In the genomic region with DNA sequence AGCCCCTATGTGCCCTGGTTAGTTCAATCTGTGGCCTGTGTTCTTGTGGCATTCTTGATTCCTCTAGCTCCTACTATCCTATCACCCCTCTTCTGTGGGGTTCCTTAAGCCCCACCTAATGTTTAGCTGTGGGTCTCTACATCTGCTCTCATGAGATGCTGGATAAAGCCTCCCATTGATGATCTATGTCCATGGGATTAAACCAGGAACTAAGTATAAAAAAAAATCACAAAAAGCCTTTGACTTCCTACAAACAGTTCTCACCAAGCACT, we compare ENCODE assay signal across 17 mouse cellular contexts.
"Had no signal": no experiment of that assay in that cellular context is flagged by ENCODE, and none has a peak within 500 bp of the region (broad histone marks: within the 10 kb centered on the region; RNA-seq: fewer than 3 reads in every experiment).

No protein-coding gene starts in this region.

- ATAC-seq: inflammation-experienced regulatory T-cells, adult 6 months; intestine, postnatal 0 days; lung, postnatal 0 days; midbrain, embryonic 13.5 days; midbrain, embryonic 16.5 days had no signal

- H3K9me3 ChIP-seq: limb, embryonic 10.5 days had no signal

- DNase-seq: kidney, adult 2 months; kidney, postnatal 25 days; layer of hippocampus, adult 9-11 months; lung, embryonic 14.5 days; thymus, postnatal 25 days had no signal

- H3K4me3 ChIP-seq: layer of hippocampus, adult 2 months; limb, embryonic 10.5 days; limb, embryonic 13.5 days; midbrain, embryonic 13.5 days; myocyte; neural tube, embryonic 13.5 days had no signal

- H3K9ac ChIP-seq: limb, embryonic 13.5 days; lung, embryonic 14.5 days; midbrain, embryonic 13.5 days; neural tube, embryonic 13.5 days had no signal

- H3K27me3 ChIP-seq: limb, embryonic 13.5 days; midbrain, embryonic 13.5 days; neural tube, embryonic 13.5 days had no signal

- H3K4me1 ChIP-seq: limb, embryonic 10.5 days; limb, embryonic 13.5 days; midbrain, embryonic 13.5 days; neural tube, embryonic 13.5 days had no signal

- H3K4me2 ChIP-seq: limb, embryonic 13.5 days; lung, embryonic 14.5 days; midbrain, embryonic 13.5 days; neural tube, embryonic 13.5 days had no signal

- H3K27ac ChIP-seq: kidney, postnatal 0 days; layer of hippocampus, adult 2 months; limb, embryonic 10.5 days; limb, embryonic 13.5 days; macrophage; midbrain, embryonic 13.5 days; neural tube, embryonic 13.5 days had no signal
